Mouse (Mus musculus) gastrocnemius, postnatal 14 days (tissue): ENCODE data around the gene Atp5j2. TPM values are rescaled to one million over a fixed set of nuclear protein-coding genes. Genes with fewer than 3 reads are reported as not detected.
A peak's percentile ranks its signal among the peaks of the same experiment; 100 is the strongest.

Experiments
- DNase-seq: peaks from one replicate; pipeline ENCODE4 v3.0.0; 2021; ENCODE audit warnings: mixed read lengths
- intact Hi-C: fragments of 180-260 bp; cut with DNase I; formaldehyde crosslinking; loops from one replicate; pipeline ENCODE4 v1.15.1; 2025; ENCODE audit warnings: low total_unique reads
- total RNA-seq, 2 experiments: library from RNA; stranded (reverse); gene quantifications; 2 replicates each; pipeline ENCODE4 v1.2.3; 2021

Atp5j2 gene
- total RNA-seq, 2 experiments from 2014 or later, result 553 to 667 TPM

DNA sequence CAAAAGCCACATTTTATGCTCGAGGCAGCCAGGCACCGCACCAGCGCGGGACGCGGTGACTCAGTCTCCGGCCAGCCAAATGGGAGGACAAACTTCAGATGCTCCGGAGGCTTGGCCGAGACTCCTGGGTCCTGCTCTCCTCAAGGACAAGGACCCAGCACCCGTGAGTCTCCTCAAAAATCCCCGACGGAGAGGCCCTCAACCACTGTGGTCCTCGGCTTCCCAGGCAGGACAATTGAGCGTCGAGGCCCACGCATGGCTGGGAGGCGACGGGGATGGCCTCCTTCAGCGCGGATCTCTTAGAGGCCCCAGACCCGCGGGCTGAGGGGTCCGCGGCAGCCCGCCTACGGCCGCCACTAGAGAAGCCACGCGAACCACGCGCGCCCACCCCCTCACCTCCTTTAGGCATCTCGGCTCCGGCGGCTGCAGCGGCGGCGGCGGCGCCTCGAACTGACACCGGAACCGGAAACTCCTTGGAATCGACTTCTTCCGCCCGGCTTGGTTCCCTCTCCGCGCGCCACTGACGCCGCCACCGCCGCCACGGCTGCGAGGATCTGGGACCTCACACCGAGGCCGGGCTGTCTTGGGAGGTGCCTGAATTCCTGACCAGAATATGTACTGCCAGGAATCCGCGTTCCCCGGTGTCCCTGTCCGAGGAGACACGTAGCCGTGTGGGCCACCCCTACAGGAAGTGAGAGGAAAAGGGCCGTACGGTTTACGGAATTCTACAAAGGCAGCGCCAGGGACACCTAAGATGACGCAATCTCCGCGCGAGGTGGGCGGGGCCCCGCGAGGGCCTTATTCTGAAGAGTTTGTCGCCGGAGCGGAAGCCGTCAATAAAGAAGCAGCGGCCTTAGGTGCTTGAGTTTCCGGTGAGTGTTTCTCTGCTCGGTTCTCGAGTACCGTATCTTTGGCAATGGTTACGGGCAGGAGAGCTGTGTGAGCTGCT, 52.0 kb downstream of the Atp5j2 start, which contains the start of the genes Pdap1 and Bud31:
Gene Pdap1 (minus strand): TSS at position 668 of the 949 bp plus-strand sequence.
Gene Bud31 (plus strand): TSS at position 792 of the 949 bp plus-strand sequence.
- DNase-seq, result peak; percentile 94
- intact Hi-C loops, result no loop called here

DNA sequence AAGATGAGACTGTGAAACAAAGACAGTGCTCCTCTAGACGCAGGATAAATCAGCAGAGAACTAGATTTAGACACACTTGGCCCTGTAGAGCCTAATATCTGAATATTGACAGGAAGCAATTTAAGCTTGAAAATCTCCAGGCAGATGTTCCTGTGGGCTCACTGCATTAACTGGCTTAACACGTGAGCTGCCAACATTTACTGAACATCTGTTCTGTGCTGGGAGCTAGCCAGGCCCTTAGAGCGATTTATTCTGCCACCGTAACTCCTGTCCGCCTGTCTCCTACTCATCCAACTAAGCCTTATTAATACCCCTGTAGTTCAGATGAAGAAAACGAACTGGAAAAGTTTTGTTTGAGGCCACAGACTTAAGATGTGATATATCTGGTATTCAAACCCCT, 53.0 kb downstream of the Atp5j2 start:
- no peak for DNase-seq
- intact Hi-C loops, result no loop called here

Other genes starting within 250 kb of the Atp5j2 start
- gene Smurf1, start 226.2 kb downstream of the Atp5j2 start, total RNA-seq, result 10 to 100 TPM; 11.0 to 13.1 TPM
- gene Gm4871, start 159.3 kb downstream of the Atp5j2 start, total RNA-seq, result not detected
- not detected for gene 1700018F24Rik, start 149.1 kb downstream of the Atp5j2 start, total RNA-seq
- 10 to 100 TPM; 32.9 to 38.3 TPM for gene Arpc1a, start 108.2 kb downstream of the Atp5j2 start, total RNA-seq
- gene Kpna7, start 108.0 kb downstream of the Atp5j2 start, total RNA-seq, result not detected
- gene Arpc1b, start 77.8 kb downstream of the Atp5j2 start, total RNA-seq, result 10 to 100 TPM; 58.6 to 66.5 TPM
- gene Pdap1, start 51.8 kb downstream of the Atp5j2 start, total RNA-seq, result 10 to 100 TPM; 55.4 to 58.5 TPM
- 10 to 100 TPM; 59.0 to 59.8 TPM for gene Bud31, start 51.7 kb downstream of the Atp5j2 start, total RNA-seq
- 1 to 10 TPM; 9.7 to 9.8 TPM for gene Ptcd1, start 25.0 kb downstream of the Atp5j2 start, total RNA-seq
- 1 to 10 TPM; 7.1 to 8.8 TPM for gene Cpsf4, start 24.8 kb downstream of the Atp5j2 start, total RNA-seq
- gene Zkscan14, start 9.8 kb upstream of the Atp5j2 start, total RNA-seq, result 1 to 10 TPM; 7.5 to 8.1 TPM
- gene Zkscan5, start 12.5 kb upstream of the Atp5j2 start, total RNA-seq, result 1 to 10 TPM; 7.8 to 8.2 TPM
- gene Zfp655, start 39.7 kb upstream of the Atp5j2 start, total RNA-seq, result 10 to 100 TPM; 11.1 to 13.4 TPM
- 1 to 10 TPM; 8.0 to 8.8 TPM for gene Zscan25, start 88.4 kb upstream of the Atp5j2 start, total RNA-seq
- not detected for gene Cyp3a57, start 153.2 kb upstream of the Atp5j2 start, total RNA-seq